Mouse (Mus musculus): Measurements from ENCODE around the gene Ankrd22.

The Ankrd22 gene

GRCm38 (mm10) chr19:34180316-34180715 lies 14.5 kb upstream of the Ankrd22 start:
- no peak for DNase-seq

GRCm38 (mm10) chr19:34179136-34179535 lies 13.3 kb upstream of the Ankrd22 start:
- DNase-seq = no peak

- no peak for DNase-seq
These were observed 8.2 kb upstream of the Ankrd22 start for GRCm38 (mm10) chr19:34174004-34174403.

GRCm38 (mm10) chr19:34171167-34171566 lies 5.3 kb upstream of the Ankrd22 start:
- no peak for DNase-seq

- no peak for DNase-seq
These were observed 3.3 kb upstream of the Ankrd22 start for GRCm38 (mm10) chr19:34169121-34169520.

GRCm38 (mm10) chr19:34167896-34168661 lies 2.2 kb upstream of the Ankrd22 start:
- DNase-seq = peak in 1 of 2 experiments; percentile 65

GRCm38 (mm10) chr19:34166386-34166785 lies 533 bp upstream of the Ankrd22 start:
- DNase-seq = no peak

- DNase-seq = no peak
These were observed 3.2 kb downstream of the Ankrd22 start for GRCm38 (mm10) chr19:34162693-34163092.

GRCm38 (mm10) chr19:34153263-34154144 lies 12.3 kb downstream of the Ankrd22 start:
- no peak for DNase-seq

GRCm38 (mm10) chr19:34151909-34152308 lies 13.9 kb downstream of the Ankrd22 start:
- DNase-seq = no peak

GRCm38 (mm10) chr19:34148421-34148820 lies 17.4 kb downstream of the Ankrd22 start:
- no peak for DNase-seq

GRCm38 (mm10) chr19:34139431-34140046 lies 26.3 kb downstream of the Ankrd22 start:
- no peak for DNase-seq

- DNase-seq = no peak
These were observed 27.0 kb downstream of the Ankrd22 start for GRCm38 (mm10) chr19:34138720-34139430.

GRCm38 (mm10) chr19:34120107-34120731 lies 45.6 kb downstream of the Ankrd22 start:
- DNase-seq = no peak

GRCm38 (mm10) chr19:34119653-34120052 lies 46.2 kb downstream of the Ankrd22 start:
- no peak for DNase-seq

- DNase-seq = no peak
These were observed 46.8 kb downstream of the Ankrd22 start for GRCm38 (mm10) chr19:34119102-34119501.

GRCm38 (mm10) chr19:34104841-34105240 lies 61.0 kb downstream of the Ankrd22 start:
- no peak for DNase-seq

- no peak for DNase-seq
These were observed 64.0 kb downstream of the Ankrd22 start for GRCm38 (mm10) chr19:34101888-34102287.

GRCm38 (mm10) chr19:34100633-34101032 lies 65.2 kb downstream of the Ankrd22 start, which contains the start of gene Lipm:
TSS of gene Lipm (plus strand) at chr19:34100933.
- DNase-seq = no peak

GRCm38 (mm10) chr19:34096228-34096627 lies 69.6 kb downstream of the Ankrd22 start:
- no peak for DNase-seq

- DNase-seq = no peak
These were observed 70.5 kb downstream of the Ankrd22 start for GRCm38 (mm10) chr19:34095381-34095780.

All from thymus, postnatal 36 days (tissue).